Mouse (Mus musculus): Measurements from ENCODE around the gene Polk. TPM values are rescaled to one million over a fixed set of nuclear protein-coding genes. Genes with fewer than 3 reads are reported as not detected.

Gene Polk
- total RNA-seq (2021), result 1 to 10 TPM; 3.2 to 4.3 TPM
- long read RNA-seq, experiment 1, partial matches to known transcripts, result 1 of 3 reads
- long read RNA-seq, experiment 1, other reads (novel, unspliced or antisense), result 2 of 3 reads
- long read RNA-seq, experiment 2, partial matches to known transcripts, result 0 of 1 reads
- long read RNA-seq, experiment 2, other reads (novel, unspliced or antisense), result 1 of 1 reads

DNA sequence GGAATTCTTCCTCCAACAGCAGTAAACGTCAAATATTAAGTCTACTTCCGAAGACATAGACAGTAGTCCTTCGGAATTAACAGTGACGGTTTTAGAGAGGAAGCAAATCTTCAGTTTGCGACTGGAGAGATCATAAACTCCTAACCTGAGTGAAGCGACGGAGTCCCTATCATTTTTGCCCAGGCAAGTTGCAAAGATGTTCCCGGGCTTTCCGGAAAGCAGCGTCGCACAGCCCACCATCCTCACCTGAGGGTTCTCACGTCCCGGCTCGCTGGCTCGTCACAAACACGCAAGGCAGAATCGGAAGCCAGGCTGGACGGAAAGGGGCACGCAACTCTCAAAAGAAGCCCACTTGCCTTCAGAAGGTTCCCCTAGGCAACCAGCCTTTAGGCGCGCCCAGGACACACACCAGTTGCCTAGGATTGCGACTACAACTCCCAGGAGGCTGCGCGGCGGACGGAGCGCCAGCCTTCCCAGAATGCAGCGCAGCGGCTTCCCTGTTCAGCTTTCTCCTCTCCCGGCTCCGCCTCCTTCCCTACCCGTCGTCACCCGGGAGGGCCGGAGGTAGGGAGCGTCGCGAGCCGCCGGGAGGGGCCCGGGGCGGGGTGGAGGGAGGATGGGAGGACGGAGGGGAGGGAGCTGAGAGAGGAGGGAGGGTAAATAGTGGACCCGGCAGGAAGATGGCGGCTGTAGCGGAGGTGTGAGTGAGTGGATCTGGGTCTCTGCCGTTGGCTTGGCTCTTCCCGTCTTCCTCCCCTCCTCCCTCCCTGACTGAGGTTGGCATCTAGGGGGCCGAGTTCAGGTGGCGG is at the start of gene Polk, which contains the start of gene Col4a3bp:
TSS of gene Polk (minus strand) at position 499 of the 809 bp plus-strand sequence.
TSS of gene Col4a3bp (plus strand) at position 538 of the 809 bp plus-strand sequence.
- intact Hi-C loops (cut with DNase I), result no loop called here

DNA sequence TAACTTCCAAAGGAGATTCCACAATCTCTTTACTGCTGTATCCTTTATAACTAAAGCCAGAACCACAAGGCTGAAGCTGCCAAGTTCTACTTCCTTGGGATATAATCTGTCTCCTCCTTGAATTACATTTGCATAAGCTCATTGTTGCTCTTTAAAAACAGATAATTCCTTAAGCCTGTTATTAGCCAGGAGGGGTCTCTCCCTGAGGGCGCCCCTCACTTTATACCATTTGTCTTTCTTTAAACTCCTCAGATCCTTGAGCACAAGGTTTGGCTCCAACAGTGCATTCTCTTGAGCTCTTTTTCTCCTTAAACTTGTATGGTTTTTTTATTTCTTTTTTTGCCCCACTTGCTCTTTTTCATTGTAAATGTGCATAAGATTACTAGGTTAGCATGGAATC is 46.3 kb upstream of the Polk start:
- no peak for DNase-seq
- intact Hi-C loops (cut with DNase I), result loop anchor here (10.0 kb wide), 1 partner anchor 94 kb away; the partner anchor contains the start of gene Gm17622

More for the DNA sequence above, at the start of gene Polk, which contains the start of gene Col4a3bp:
- DNase-seq, result peak; percentile 96

- DNase-seq, result no peak
- intact Hi-C loops (cut with DNase I), result loop anchor here (10.0 kb wide), 1 partner anchor 92 kb away; the partner anchor contains the start of gene Gm17622
These were observed 44.2 kb upstream of the Polk start for GRCm38 (mm10) chr13:96586540-96586939.

GRCm38 (mm10) chr13:96584201-96584600 is 41.8 kb upstream of the Polk start:
- no peak for DNase-seq
- intact Hi-C loops (cut with DNase I), result loop anchor here (10.0 kb wide), 1 partner anchor 89 kb away; the partner anchor contains the start of gene Gm17622

- no peak for DNase-seq
- intact Hi-C loops (cut with DNase I), result loop anchor here (10.0 kb wide), 1 partner anchor 85 kb away; the partner anchor contains the start of gene Gm17622
These were observed 37.6 kb upstream of the Polk start for GRCm38 (mm10) chr13:96579979-96580378.

GRCm38 (mm10) chr13:96579104-96579503 is 36.7 kb upstream of the Polk start:
- intact Hi-C loops (cut with DNase I), result no loop called here
- DNase-seq, result no peak

- intact Hi-C loops (cut with DNase I), result no loop called here
- no peak for DNase-seq
These were observed 31.8 kb upstream of the Polk start for GRCm38 (mm10) chr13:96574170-96574569.

- no peak for DNase-seq
- intact Hi-C loops (cut with DNase I), result no loop called here
These were observed 28.6 kb upstream of the Polk start for GRCm38 (mm10) chr13:96571016-96571361.

DNA sequence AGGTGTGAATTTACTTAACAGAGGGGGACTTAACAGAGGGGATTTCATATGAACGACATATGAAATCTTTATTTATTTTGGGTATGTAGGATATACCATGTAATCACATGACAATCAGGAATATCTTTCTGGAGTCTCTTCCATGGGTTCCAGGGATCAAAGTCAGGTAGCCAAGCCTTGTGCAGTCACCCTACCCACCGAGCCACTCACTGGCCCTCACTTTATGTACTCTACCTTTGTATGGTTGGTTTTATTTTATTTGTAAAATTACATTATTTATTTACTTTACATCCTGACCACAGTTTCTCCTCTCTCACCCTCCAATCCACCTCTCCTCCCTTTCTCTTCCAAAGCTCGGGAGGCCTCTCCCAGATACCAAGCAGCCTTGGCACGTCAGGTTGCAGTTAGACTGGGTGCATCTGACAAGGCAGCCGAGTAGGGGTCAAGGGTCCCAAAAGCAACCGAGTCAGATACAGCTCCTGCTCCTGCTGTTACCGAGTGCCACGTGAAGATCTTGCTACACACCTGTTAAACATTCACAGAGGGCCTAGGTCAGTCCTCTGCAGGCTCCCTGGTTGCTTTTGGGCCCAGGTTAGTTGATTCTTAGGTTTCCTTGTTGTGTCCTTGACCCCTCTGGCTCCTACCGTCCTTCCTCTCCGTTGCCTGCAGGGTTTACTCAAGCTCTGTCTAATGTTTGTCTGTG is 28.1 kb upstream of the Polk start:
- intact Hi-C loops (cut with DNase I), result no loop called here
- no peak for DNase-seq

DNA sequence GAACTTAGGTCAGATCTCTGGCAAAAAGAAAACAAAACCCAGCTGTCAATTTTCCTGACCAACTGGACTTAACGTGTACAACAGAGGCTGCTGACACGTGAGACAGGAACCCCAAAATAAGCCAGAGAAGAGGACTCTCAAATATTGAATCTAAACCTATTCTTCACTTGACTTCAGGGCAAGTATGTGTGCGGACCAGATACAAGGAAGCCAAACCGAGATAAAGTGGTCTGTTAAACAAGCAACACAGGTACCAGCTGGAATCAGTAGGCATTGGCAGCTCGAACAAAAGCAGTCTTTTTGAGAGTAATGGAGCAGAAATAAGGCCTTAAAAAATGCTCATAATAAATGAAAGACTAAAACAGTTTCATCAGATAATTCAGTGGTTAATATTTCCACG is 25.6 kb upstream of the Polk start:
- intact Hi-C loops (cut with DNase I), result no loop called here
- DNase-seq, result no peak

DNA sequence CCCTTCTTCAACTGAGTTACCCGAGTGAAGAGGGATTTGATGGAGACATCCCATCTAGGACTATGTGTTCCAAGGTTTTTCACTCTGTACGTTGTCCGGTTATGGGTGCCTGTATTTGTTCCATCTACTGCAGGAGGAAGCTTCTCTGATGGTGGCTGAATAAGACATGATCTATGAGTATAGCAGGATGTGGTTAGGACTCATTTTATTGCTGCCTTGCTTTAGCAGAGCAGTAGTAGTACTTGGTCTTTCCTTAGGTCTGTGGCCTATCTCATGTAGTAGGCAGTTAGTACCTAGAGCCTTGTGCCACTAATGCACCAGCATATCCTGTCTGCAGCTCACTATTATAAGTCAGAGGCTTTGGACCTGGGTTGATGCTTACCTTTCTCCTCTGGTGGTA is 12.7 kb upstream of the Polk start:
- no peak for DNase-seq

GRCm38 (mm10) chr13:96547941-96548340 is 5.6 kb upstream of the Polk start:
- no peak for DNase-seq
- intact Hi-C loops (cut with DNase I), result no loop called here

More for the DNA sequence above, 12.7 kb upstream of the Polk start:
- intact Hi-C loops (cut with DNase I), result no loop called here

DNA sequence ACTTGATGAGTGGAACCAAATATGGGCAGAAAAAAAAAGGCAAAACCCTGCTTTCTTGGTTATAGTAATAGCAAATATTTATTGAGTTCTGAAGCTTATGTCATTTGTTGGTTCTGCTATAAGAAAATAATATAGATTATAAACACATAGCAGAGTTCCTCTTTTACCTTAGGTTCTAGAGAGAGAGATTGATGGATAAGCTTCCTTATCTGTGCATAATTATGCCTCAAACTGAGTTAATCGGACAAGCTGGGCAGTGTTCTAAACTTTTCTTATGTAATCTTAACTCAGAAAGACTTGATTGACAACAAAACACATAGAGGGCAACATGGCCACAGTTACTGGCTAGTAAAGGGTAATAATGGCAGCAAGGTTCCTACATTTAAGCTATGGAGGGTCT is 4.9 kb upstream of the Polk start:
- no peak for DNase-seq
- intact Hi-C loops (cut with DNase I), result no loop called here

GRCm38 (mm10) chr13:96544506-96544905 is 2.1 kb upstream of the Polk start:
- intact Hi-C loops (cut with DNase I), result no loop called here
- no peak for DNase-seq

GRCm38 (mm10) chr13:96542901-96543891 is 817 bp upstream of the Polk start:
- intact Hi-C loops (cut with DNase I), result no loop called here
- peak in 1 of 2 experiments; percentile 25 for DNase-seq

- no peak for DNase-seq
- intact Hi-C loops (cut with DNase I), result no loop called here
These were observed 998 bp downstream of the Polk start for GRCm38 (mm10) chr13:96541381-96541780.

DNA sequence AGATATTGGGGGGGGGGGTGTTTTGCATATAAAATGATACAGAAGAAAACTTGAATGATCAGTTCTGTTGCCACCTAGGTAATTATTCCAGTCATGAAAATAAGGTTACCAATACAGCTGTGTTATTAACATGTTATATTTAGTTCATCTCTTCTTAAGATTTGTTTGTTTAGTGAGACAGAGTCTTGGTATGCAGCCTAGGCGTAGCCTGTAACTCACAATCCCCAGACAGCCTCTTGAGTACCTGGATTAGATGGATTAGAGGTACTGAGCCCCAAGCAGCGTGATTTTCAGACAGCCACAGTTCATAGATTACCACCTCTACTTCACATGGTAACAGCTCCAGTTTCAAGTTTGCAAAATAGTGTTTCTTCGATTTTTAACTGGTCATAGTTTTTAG is 4.3 kb downstream of the Polk start:
- DNase-seq, result no peak
- intact Hi-C loops (cut with DNase I), result no loop called here

DNA sequence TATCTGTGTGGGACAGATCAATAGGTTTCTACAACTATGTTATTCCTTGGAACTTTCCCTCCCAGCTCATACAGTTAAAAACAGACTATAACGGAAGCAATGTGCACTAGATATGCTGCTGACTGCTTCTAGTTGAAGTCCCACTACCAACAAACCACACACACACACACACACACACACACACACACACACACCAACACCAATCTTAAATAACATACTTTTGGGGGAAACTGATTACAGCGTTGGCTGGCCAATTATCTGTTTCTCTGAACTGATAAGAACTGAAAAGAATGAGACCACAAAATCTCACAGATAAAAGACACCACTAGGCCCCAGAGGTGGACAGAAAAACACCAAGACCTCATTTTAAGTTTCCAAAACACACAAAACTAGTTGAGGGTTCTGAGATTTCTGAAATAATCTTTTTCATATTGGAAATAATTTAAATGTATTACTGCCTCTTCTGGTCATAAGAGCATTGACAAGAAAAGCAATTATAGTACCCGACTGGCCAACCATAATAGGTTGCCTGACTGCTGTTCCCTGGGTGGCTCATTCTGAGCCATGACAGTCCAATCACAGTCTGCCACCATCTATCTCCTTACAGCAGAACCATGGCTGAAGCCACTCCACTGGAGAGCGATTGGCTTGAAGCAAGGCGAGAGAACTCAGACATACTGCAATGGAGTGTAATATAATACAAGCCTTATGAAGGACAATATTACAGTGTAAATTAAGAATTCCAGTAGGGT is 5.4 kb downstream of the Polk start:
- no peak for DNase-seq

DNA sequence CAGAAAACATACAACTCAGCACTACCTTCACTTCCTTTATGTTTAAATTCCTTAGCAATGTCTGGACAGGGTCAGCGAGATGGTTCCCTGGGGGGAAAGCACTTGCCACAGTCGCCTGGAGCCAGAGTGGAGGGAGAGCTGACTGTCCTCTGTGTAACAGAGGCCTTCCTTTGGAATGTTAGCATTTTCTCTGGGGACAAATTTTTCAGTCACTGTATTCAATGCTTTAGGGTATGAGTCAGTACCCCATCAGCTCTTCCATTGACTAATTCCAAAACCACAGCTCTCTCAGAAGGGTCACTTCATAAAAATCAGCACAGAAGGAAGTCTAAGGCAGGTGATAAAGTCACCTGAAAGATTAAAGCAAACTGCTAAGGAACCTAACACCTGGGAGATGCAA is 8.6 kb downstream of the Polk start:
- DNase-seq, result no peak
- intact Hi-C loops (cut with DNase I), result no loop called here

More for the DNA sequence above, 5.4 kb downstream of the Polk start:
- intact Hi-C loops (cut with DNase I), result no loop called here

Measured in gastrocnemius, postnatal 36 days (tissue).